Mouse (Mus musculus): Measurements from ENCODE around the gene Padi1. TPM values are rescaled to one million over a fixed set of nuclear protein-coding genes. Genes with fewer than 3 reads are reported as not detected.

Gene Padi1
- polyA plus RNA-seq, 1 experiment from 2014 or later = 0.07 TPM

DNA sequence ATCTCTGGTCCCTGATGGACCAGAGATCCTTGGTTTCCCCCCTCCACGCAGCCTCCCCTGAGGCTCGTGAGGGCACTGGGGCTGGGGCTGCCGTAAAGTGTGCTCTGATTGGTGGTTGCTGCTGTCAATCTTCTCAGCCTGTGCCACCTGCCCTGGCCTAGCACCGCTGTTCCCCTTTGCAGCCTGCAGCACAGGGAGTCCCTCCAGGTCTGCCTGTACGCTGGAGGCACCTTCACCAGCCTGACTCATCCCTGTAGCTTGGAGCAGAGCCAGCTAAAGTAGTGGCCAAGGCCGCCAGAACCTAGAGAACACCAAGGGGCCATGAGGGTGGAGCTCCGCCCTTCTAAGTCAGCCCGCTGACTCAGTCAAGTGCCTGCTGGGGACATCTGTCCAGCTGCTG, 7.7 kb downstream of the Padi1 start:
- peak overlapping the region; percentile 33; the same call in 1 of the 2 replicates for H3K4me2 ChIP-seq (ENCODE audit: low read depth, low read length)
- H3K9ac ChIP-seq (ENCODE audit: low read length) = 0 out of 2 replicates have a peak overlapping the region, but pooled peaks have one; percentile 17
- H3K4me3 ChIP-seq (ENCODE audit: low read length) = no peak overlapping the region
- 22% methylated on average over 8 of the region's 8 CpGs for whole genome bisulfite sequencing
- 0 out of 2 replicates have a peak, but pooled peaks cover 6% of the 10 kb centered on the region for H3K4me1 ChIP-seq (ENCODE audit: control insufficient read depth, insufficient read depth, low read length)
- H3K27ac ChIP-seq (ENCODE audit: low read length) = no peak overlapping the region
- no peaks in the 10 kb centered on the region for H3K36me3 ChIP-seq (ENCODE audit: control insufficient read depth, insufficient read depth)
- ATAC-seq (replicated peaks; ENCODE audit: extremely low read depth, insufficient read depth, low FRiP score) = no peak; the same call in 1 of the 2 replicates
- peaks cover 5% of the 10 kb centered on the region; the same call in 1 of the 2 replicates for H3K27me3 ChIP-seq (ENCODE audit: control insufficient read depth, insufficient read depth, low read length)
- no peaks in the 10 kb centered on the region for H3K9me3 ChIP-seq (replicated peaks; ENCODE audit: control insufficient read depth, low read length)

DNA sequence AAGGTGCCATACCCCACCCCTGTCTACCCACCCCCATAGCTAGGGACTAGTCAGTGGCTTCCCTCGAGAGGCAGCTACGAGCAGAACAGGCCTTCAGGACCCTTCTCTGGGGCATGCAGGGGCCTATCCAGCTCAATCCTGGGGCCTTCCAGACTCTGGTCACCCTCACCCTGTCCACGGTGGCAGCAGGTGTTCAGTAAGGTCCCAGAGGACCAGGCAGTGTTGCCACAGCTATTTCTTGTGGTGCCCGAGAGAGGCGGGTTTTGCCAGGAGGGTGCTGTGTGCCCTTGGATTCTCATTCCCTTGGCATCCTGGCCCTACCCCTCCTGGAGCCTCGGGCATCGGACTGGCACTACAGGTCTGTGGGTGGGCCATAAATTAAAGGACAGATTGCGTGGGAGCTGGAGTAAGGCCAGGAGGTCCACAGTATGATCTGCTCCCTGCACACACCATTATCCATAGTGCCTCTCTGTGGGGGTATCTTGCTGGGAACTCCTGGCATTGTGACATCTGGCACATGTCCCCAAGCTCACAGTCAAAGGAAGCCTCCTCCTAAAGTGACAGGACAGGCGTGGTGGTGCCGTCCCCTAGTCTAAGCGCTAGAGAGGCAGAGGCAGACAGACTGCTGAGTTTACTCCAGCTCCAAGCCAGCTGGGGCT, 9.2 kb downstream of the Padi1 start:
- Histone ChIP-seq H3K27me3 (ENCODE audit: control insufficient read depth, insufficient read depth, low read length) (peaks cover 5% of the 10 kb centered on the region; the same call in 1 of the 2 replicates), H3K4me1 (ENCODE audit: control insufficient read depth, insufficient read depth, low read length) (0 out of 2 replicates have a peak, but pooled peaks cover 6% of the 10 kb centered on the region), H3K36me3 (ENCODE audit: control insufficient read depth, insufficient read depth) (no peaks in the 10 kb centered on the region), H3K9ac (ENCODE audit: low read length) (no peak overlapping the region), H3K27ac (ENCODE audit: low read length) (no peak overlapping the region), H3K4me3 (ENCODE audit: low read length) (no peak overlapping the region), H3K4me2 (ENCODE audit: low read depth, low read length) (no peak overlapping the region), H3K9me3 (replicated peaks; ENCODE audit: control insufficient read depth, low read length) (no peaks in the 10 kb centered on the region)
- WGBS = 57% methylated on average over 11 of the region's 11 CpGs
- 0 out of 2 replicates have a peak, but pooled peaks have one; percentile 11 for ATAC-seq (replicated peaks; ENCODE audit: extremely low read depth, insufficient read depth, low FRiP score)

DNA sequence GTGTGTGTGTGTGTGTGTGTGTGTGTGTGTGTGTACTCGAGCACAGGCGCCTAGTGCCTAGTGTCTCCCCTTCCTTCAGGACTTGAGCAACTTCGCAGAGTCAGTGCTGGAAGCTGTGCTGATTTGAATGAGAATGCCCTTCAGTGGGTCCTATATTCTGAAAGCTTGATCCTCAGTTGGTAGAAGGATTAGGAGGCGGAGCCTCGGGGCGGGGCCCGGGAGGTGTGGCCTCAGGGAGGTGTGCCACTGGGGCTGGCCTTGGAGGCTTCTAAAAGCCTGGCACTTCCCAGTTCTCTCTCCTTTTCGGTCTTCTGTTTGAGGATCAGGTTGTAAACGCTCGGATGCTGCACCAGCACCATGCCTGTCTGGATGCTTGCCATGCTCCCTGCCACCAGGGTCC, 9.9 kb downstream of the Padi1 start:
- Histone ChIP-seq H3K9ac (ENCODE audit: low read length) (no peak overlapping the region), H3K27me3 (ENCODE audit: control insufficient read depth, insufficient read depth, low read length) (peaks cover 5% of the 10 kb centered on the region; the same call in 1 of the 2 replicates), H3K4me3 (ENCODE audit: low read length) (no peak overlapping the region), H3K36me3 (ENCODE audit: control insufficient read depth, insufficient read depth) (no peaks in the 10 kb centered on the region), H3K4me1 (ENCODE audit: control insufficient read depth, insufficient read depth, low read length) (0 out of 2 replicates have a peak, but pooled peaks cover 6% of the 10 kb centered on the region), H3K27ac (ENCODE audit: low read length) (no peak overlapping the region), H3K4me2 (ENCODE audit: low read depth, low read length) (no peak overlapping the region), H3K9me3 (replicated peaks; ENCODE audit: control insufficient read depth, low read length) (no peaks in the 10 kb centered on the region)
- WGBS = 12% methylated on average over 10 of the region's 10 CpGs
- ATAC-seq (replicated peaks; ENCODE audit: extremely low read depth, insufficient read depth, low FRiP score) = no peak

DNA sequence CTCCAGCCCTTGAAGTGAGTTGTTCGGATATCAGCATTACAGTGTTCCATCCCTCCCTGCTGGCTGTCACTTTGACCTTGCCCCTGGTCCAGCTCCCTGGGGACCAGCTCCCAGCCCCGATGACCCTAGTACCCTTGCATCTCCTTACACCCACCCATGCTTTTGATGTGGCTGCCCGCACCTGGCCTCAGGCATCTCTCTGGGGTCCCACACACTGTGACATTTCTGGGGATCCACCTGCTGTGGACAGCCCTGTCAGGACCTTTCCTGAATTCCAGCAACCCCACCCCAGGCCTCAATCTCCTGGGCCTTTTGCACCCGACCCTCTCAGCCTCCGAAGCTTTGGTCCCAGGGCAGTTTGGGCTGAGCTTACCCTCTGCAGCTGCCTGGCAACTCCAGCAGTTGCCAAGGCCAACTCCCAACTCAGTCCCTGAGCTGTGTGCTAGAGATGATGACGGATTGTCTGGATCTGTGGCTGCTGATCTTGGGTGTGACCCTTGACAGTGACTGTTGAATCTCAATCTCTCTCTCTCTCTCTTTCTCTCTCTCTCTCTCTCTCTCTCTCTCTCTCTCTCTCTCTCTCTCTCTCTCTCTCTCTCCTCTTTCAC, 11.1 kb downstream of the Padi1 start:
- H3K9me3 ChIP-seq (replicated peaks; ENCODE audit: control insufficient read depth, low read length) = no peaks in the 10 kb centered on the region
- H3K4me3 ChIP-seq (ENCODE audit: low read length) = no peak overlapping the region
- no peak overlapping the region for H3K4me2 ChIP-seq (ENCODE audit: low read depth, low read length)
- no peak overlapping the region for H3K9ac ChIP-seq (ENCODE audit: low read length)
- no peak for ATAC-seq (replicated peaks; ENCODE audit: extremely low read depth, insufficient read depth, low FRiP score)
- 0 out of 2 replicates have a peak, but pooled peaks cover 6% of the 10 kb centered on the region for H3K4me1 ChIP-seq (ENCODE audit: control insufficient read depth, insufficient read depth, low read length)
- 69% methylated on average over 6 of the region's 6 CpGs for WGBS
- peaks cover 5% of the 10 kb centered on the region; the same call in 1 of the 2 replicates for H3K27me3 ChIP-seq (ENCODE audit: control insufficient read depth, insufficient read depth, low read length)
- H3K36me3 ChIP-seq (ENCODE audit: control insufficient read depth, insufficient read depth) = no peaks in the 10 kb centered on the region
- H3K27ac ChIP-seq (ENCODE audit: low read length) = no peak overlapping the region

DNA sequence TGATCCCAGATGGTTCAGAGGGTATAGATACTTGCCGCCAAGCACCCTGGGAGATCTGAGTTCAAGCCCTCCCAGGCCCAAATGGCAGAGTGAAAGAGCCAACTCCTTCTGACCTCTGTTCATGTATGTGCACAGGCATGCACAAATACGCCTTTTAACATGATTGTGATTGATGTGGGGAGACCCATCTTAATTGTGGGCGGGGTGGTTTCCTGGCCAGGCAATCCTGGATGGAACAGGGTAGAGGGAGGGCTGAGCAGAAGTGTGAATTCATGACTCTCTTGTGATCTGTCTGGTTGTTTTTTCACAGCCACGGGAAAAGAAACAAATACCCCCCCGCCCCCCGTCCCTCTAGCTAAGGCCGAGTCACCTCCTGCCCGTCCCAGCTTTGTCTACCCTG, 12.8 kb downstream of the Padi1 start:
- no peak overlapping the region for H3K4me2 ChIP-seq (ENCODE audit: low read depth, low read length)
- H3K4me3 ChIP-seq (ENCODE audit: low read length) = no peak overlapping the region
- no peak overlapping the region for H3K27ac ChIP-seq (ENCODE audit: low read length)
- ATAC-seq (replicated peaks; ENCODE audit: extremely low read depth, insufficient read depth, low FRiP score) = no peak
- H3K9me3 ChIP-seq (replicated peaks; ENCODE audit: control insufficient read depth, low read length) = no peaks in the 10 kb centered on the region
- 0 out of 2 replicates have a peak, but pooled peaks cover 2% of the 10 kb centered on the region for H3K4me1 ChIP-seq (ENCODE audit: control insufficient read depth, insufficient read depth, low read length)
- no peaks in the 10 kb centered on the region for H3K36me3 ChIP-seq (ENCODE audit: control insufficient read depth, insufficient read depth)
- peaks cover 5% of the 10 kb centered on the region; the same call in 1 of the 2 replicates for H3K27me3 ChIP-seq (ENCODE audit: control insufficient read depth, insufficient read depth, low read length)
- WGBS = 51% methylated on average over 8 of the region's 8 CpGs
- H3K9ac ChIP-seq (ENCODE audit: low read length) = no peak overlapping the region

DNA sequence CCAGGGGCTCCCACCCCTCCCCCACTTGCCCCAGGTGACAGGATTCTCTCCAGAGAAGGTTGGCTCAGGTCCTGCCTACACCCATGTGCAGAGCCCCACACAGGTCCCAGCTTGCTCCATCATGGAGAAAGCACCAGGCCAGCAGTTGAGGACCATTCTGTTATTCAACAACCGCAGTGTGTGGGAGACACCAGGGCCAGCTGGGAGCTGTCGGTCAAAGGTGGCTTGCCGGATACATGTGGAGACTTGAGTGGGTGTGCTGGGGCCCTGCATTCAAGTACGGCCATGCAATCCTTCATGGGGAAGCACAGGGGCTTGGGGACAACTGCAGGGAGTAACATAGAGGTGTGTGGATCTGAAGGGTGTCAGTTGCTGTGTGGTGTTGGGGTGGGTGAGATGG, 13.8 kb downstream of the Padi1 start:
- no peak overlapping the region for H3K27ac ChIP-seq (ENCODE audit: low read length)
- ATAC-seq (replicated peaks; ENCODE audit: extremely low read depth, insufficient read depth, low FRiP score) = 0 out of 2 replicates have a peak, but pooled peaks have one; percentile 15
- no peaks in the 10 kb centered on the region for H3K36me3 ChIP-seq (ENCODE audit: control insufficient read depth, insufficient read depth)
- no peak overlapping the region for H3K9ac ChIP-seq (ENCODE audit: low read length)
- 0 out of 2 replicates have a peak, but pooled peaks cover 2% of the 10 kb centered on the region for H3K4me1 ChIP-seq (ENCODE audit: control insufficient read depth, insufficient read depth, low read length)
- no peaks in the 10 kb centered on the region for H3K9me3 ChIP-seq (replicated peaks; ENCODE audit: control insufficient read depth, low read length)
- no peak overlapping the region for H3K4me2 ChIP-seq (ENCODE audit: low read depth, low read length)
- WGBS = 70% methylated on average over 4 of the region's 4 CpGs
- peaks cover 5% of the 10 kb centered on the region; the same call in 1 of the 2 replicates for H3K27me3 ChIP-seq (ENCODE audit: control insufficient read depth, insufficient read depth, low read length)
- H3K4me3 ChIP-seq (ENCODE audit: low read length) = no peak overlapping the region

DNA sequence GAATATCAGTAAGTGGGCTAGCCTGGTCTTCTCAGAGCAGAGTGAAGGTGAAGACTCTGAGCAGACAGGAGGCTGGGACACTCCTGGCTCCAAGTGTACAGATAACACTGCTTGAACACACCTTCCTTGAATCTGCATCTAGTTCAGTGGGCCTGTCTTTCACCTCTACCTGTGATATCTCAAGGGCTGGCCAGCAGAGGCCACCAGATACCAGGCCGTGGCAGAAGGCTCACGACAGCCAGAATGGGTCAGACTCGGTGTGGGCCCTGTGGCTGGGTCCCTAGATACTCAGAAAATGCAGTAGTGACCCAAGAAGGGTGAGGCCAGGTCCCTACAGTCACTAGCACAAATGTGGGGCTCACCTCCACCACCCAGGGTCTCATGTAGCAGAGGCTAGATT, 18.3 kb downstream of the Padi1 start:
- 47% methylated on average over 3 of the region's 3 CpGs for WGBS

DNA sequence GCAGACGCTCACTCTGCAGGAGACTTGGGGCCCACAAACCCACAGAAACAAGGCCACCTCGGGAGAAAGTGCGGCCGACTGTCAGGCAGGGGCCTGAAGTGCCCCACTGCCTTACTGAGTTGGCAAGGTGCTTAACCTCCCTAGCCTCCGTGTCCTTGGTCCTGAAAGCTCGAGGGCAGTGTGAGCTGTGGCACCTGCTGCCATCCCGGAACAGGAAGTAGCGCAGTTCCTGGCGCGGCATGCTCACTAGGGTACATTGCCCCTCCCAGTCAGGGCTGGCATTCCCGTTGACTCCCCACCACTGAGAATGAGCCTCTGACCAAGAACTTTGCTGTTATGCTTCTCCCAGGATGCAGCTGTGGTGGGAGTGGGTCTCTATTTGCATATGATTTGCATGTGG, 19.6 kb downstream of the Padi1 start:
- Histone ChIP-seq H3K4me1 (ENCODE audit: control insufficient read depth, insufficient read depth, low read length) (no peaks in the 10 kb centered on the region), H3K4me2 (ENCODE audit: low read depth, low read length) (no peak overlapping the region), H3K4me3 (ENCODE audit: low read length) (no peak overlapping the region), H3K9me3 (replicated peaks; ENCODE audit: control insufficient read depth, low read length) (peaks cover 22% of the 10 kb centered on the region), H3K27ac (ENCODE audit: low read length) (no peak overlapping the region), H3K27me3 (ENCODE audit: control insufficient read depth, insufficient read depth, low read length) (no peaks in the 10 kb centered on the region), H3K36me3 (ENCODE audit: control insufficient read depth, insufficient read depth) (no peaks in the 10 kb centered on the region), H3K9ac (ENCODE audit: low read length) (no peak overlapping the region)
- 57% methylated on average over 11 of the region's 11 CpGs for WGBS
- no peak for ATAC-seq (replicated peaks; ENCODE audit: extremely low read depth, insufficient read depth, low FRiP score)

More for the DNA sequence above, 18.3 kb downstream of the Padi1 start:
- Histone ChIP-seq H3K4me3 (ENCODE audit: low read length) (no peak overlapping the region), H3K9ac (ENCODE audit: low read length) (no peak overlapping the region), H3K27ac (ENCODE audit: low read length) (no peak overlapping the region), H3K36me3 (ENCODE audit: control insufficient read depth, insufficient read depth) (no peaks in the 10 kb centered on the region), H3K4me1 (ENCODE audit: control insufficient read depth, insufficient read depth, low read length) (no peaks in the 10 kb centered on the region), H3K4me2 (ENCODE audit: low read depth, low read length) (no peak overlapping the region), H3K9me3 (replicated peaks; ENCODE audit: control insufficient read depth, low read length) (peaks cover 20% of the 10 kb centered on the region), H3K27me3 (ENCODE audit: control insufficient read depth, insufficient read depth, low read length) (no peaks in the 10 kb centered on the region)
- ATAC-seq (replicated peaks; ENCODE audit: extremely low read depth, insufficient read depth, low FRiP score) = no peak

DNA sequence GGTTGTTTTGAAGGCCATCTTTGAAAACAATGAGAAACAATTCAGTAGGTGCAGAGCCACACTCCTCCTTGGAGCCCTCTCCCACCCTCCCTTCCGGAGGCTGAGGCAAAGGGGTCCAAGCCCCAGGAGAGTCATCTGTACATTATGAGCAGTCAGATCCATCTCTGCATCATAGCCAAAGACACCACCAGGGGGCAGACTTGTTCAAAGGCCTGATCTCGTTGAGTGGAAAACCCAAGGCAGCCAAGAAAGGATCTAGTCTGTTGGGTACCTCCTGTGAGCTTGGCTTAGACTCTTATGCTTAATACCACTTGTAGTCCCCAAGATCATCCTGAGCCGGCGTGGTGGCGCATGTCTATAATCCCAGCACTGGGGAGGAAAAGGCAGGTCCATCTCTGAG, 23.6 kb downstream of the Padi1 start:
- H3K4me1 ChIP-seq (ENCODE audit: control insufficient read depth, insufficient read depth, low read length) = no peaks in the 10 kb centered on the region
- H3K36me3 ChIP-seq (ENCODE audit: control insufficient read depth, insufficient read depth) = no peaks in the 10 kb centered on the region
- no peak overlapping the region for H3K27ac ChIP-seq (ENCODE audit: low read length)
- no peak overlapping the region for H3K4me2 ChIP-seq (ENCODE audit: low read depth, low read length)
- ATAC-seq (replicated peaks; ENCODE audit: extremely low read depth, insufficient read depth, low FRiP score) = no peak
- no peak overlapping the region for H3K4me3 ChIP-seq (ENCODE audit: low read length)
- 74% methylated on average over 5 of the region's 5 CpGs for WGBS
- peaks cover 22% of the 10 kb centered on the region for H3K9me3 ChIP-seq (replicated peaks; ENCODE audit: control insufficient read depth, low read length)
- no peak overlapping the region for H3K9ac ChIP-seq (ENCODE audit: low read length)
- H3K27me3 ChIP-seq (ENCODE audit: control insufficient read depth, insufficient read depth, low read length) = no peaks in the 10 kb centered on the region
